Mouse (Mus musculus) retina, postnatal 7 days (tissue): ENCODE measurements at regions not wholly inside any gene's neighbourhood (a gene's known extent, or its start where the extent isn't known, plus 50 kb on each side); places are given as distances from the start of the nearest gene placed in this dataset.
"Not testable (repeated sequence)": the region's sequence is repeated elsewhere in the genome, so short reads cannot be mapped to it uniquely, and the experiment has no call there.

Source experiments
- DNase-seq: peaks from one replicate; pipeline ENCODE4 v3.0.0-alpha.2; 2012; ENCODE audit warnings: low read depth, low spot score

DNA sequence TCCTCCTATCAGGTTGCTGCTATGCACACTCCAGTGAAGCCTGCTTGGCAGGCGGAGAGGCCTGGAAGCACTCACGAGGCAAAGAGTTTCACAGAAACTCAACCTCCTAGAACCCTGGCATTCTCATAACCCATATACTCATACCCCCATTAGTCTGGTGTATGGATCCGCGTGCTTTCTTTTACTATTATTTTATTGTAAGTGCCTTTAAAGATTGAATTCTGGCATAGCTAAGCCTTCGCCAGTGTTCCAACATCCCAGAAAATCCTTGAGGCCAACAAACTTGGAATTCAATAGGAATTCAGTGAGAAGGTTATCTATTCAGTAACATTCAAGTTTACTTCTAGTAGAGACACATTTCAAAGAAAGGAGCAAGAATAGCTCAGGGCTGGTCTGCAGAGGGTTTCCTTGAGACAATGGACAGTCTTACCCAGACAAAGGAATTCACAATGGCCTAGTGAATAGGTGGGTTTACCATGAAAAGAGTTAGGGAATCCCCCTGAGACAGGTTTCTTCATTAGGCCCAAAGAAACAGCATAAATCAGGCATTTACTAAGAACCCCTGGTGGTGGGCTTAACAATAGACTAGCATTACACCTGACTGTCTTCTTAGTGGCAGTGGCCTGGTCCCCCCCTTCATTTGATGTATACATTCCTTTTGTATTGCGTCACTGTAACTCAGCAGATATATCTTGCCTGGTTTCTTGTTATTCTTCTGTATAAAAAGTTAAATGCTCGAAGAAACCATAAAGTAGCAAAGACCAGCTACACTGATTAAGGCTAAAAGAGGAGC, 80.8 kb upstream of the Gm15446 start:
- not testable (repeated sequence) for DNase-seq

GRCm38 (mm10) chr5:109844236-109844635, 79.0 kb upstream of the Gm15446 start:
- not testable (repeated sequence) for DNase-seq

DNA sequence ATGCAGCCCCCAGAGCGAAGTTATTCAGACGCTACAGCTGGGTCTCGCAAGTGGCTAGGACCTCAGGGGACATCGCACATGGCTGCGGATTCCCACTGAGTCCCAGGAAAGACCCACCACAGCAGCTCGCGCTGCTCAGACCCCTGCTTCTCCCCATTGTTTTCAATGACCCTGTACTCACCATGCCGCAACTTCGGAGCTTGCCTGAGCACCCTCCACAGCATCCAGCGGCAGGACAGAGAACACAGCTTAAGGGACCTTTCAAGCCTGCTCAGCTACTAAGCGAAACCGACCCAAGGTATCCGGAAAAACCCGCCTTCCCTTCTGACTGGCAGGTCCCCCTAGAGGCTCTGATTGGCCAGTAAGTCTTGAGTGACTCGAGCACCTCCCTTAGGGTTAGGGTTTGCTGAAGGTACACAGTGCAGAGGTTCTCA, 78.4 kb upstream of the Gm15446 start:
- DNase-seq: no peak

GRCm38 (mm10) chr5:109851225-109851624, 72.0 kb upstream of the Gm15446 start:
- not testable (repeated sequence) for DNase-seq

DNA sequence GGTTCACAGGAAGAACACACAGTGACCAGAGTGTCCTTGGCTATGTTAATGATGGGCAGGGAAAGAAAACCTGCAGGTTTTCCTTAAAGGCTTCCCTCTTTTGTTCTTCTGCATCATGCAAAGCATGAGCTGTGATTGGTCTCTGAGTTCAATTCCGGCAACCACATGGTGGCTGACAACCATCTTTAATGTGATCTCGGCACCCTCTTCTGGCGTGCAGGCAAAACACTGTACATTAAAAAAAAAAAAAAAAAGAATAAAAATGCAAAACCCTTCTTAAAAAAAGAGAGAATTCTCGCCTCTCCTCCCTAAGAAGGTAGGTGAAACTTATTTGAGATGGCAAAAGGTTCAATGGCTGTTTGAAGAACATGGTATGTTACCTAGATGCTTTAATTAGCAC, 62.8 kb upstream of the Gm15446 start:
- no peak for DNase-seq

DNA sequence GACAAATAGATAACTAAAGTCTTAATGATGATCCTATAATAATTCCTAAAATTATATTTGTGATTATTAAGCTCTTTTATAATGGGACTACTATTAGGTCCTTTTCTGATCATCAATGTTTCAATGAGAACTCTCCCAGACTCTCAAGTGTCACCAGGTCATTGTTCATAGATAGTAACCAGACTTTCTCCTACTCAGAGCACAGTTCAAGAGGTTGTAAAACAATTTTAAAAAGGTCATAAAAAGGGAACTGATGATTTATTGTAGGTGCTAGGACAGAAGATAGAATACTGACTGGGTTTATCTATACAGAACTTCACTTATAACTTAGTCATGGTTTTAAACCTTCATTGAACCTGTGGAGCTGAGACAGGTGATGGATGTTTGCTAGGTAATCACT, 58.7 kb upstream of the Gm15446 start:
- DNase-seq: not testable (repeated sequence)

DNA sequence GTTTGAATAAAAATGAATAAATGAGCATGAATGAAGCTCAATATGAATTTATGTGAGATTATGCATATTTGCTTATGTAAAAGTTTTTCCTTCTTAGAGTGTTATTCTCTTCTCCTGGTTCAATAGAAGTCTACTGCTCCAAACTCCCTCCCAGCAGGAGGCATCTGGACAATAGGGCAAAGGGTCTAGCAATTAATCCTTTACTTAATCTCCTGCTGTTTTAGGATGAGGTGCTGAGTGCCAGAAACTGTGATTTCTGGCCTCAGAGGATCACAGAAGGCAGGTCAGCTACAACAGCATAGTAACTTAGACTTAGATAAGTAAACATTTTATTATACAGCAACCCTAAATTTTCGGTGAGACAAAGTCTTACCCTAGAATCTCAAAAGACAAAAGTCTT, 57.6 kb upstream of the Gm15446 start:
- no peak for DNase-seq

GRCm38 (mm10) chr5:109866337-109867126, 56.7 kb upstream of the Gm15446 start:
- peak; percentile 75 for DNase-seq

GRCm38 (mm10) chr5:109867221-109867620, 56.0 kb upstream of the Gm15446 start:
- not testable (repeated sequence) for DNase-seq
